Mouse (Mus musculus) kidney, postnatal 25 days (tissue): ENCODE results near the gene Gpr65.
"Not testable (repeated sequence)": the region's sequence is repeated elsewhere in the genome, so short reads cannot be mapped to it uniquely, and the experiment has no call there.

Experiments used
- DNase-seq, 2 experiments: peaks; one replicate each; pipeline ENCODE4 v3.0.0; 2021; ENCODE audit warnings: mixed read lengths in 2 of 2

The Gpr65 gene

DNA sequence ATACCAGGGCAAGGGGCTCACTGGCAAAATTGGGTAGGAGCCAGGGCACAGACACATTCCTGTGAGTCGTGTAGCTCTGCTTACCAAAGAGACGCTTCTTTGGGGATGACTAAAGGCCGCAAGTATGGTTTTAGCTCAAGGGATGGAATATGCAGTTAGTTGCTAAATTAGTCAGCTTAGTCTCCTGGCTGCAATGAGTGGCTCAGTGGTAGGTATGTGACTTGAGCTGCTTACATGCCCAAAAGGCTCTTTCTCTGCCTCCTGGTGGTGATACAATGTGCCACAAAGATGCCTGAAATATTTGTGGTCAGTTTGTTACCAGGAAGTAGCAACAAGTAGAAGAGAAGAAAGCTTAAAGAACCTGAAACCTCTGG, 15.0 kb downstream of the Gpr65 start:
- DNase-seq: no peak

GRCm38 (mm10) chr12:98284477-98284876, 16.0 kb downstream of the Gpr65 start:
- DNase-seq: no peak

GRCm38 (mm10) chr12:98290475-98290874, 22.0 kb downstream of the Gpr65 start:
- no peak for DNase-seq

DNA sequence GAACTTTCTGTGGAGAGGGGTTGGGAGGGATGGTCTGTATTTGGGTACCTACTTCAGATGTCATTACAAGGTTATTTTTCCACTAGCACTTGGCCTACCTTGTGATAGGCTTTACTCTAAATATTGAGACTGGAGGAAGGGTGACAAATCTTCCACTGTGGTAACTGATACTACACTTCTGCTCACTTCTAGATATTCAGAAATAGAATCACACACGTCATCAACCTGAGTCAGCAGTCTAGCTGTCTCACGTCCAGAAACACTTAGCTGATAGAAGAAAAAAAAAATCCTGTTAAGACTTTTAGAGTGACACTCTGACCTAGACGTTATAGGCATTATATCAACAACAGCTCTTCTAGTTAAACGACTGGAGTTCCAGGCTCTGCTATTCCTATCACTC, 23.8 kb downstream of the Gpr65 start:
- DNase-seq: no peak

- DNase-seq: no peak
Measured at GRCm38 (mm10) chr12:98294241-98294640, 25.8 kb downstream of the Gpr65 start.

DNA sequence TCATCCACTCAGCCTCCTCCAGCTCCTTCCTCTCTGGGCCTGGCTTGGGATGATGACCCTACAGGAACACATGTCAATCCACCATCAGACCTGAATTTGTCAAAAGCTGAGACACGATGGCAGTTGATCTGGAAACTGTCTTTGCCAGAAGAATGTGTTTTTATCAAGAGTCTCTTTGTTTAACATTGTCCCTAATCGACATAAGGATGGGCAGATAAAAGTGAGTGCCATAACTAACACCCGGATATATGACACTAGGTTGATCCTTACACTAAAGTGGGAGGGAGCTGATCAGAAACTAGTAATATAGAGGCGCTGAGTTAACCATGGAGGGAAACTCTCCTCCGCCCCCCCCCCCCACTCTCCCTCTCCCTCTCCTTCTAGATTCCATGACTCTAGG, 33.5 kb downstream of the Gpr65 start:
- no peak for DNase-seq

DNA sequence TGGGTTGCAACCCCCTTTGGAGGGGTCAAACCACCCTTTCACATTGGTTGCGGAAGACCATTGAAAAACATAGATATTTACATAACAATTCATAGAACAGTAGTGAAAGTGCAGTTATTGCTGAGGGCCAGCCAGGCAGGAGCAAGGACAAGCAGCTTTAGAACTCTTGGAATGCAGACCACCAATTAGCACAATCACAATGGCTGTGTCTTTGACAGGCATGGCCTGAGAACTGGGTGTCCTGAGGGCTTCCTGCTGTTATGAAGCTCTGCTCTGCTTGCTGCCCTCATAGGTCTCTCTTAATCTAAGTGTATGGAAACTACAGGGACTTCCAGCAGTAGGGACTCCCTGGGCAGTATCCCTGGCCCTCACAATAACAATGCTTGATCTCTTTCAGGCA, 34.6 kb downstream of the Gpr65 start:
- DNase-seq: no peak

DNA sequence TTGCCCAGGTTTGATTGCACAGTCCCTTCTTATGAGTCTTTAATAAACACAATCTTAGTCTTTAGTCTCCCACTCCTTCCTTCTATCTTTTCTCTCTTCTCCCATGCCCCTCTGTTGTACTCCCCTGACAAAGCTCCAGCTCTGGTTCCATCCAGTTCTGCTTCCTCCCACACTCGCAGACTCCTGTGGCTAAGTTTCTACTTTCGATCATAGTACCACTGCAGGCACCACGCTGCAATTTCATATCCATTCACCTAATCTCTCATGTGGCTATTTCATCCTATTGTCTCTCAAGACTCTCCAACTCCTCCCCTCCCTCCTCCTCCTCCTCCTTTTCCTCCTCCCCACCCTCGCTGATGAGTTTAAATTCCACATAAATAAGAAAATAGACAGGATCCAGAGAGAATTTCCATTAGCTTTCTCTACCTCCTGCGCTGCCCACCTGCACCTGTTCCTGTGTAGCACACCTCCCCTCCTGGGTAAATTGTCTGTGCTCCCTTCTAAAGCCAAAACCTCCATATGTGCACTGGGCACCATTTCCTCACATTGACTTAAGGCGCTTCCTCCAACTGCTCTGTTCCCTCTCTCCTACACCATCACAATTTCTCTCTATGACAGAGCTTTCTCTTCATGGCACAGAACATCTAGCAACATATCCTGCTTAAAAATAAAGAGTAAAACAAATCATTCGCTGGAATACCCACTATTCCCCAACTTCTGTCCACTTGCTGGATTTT, 38.9 kb downstream of the Gpr65 start:
- no peak for DNase-seq

DNA sequence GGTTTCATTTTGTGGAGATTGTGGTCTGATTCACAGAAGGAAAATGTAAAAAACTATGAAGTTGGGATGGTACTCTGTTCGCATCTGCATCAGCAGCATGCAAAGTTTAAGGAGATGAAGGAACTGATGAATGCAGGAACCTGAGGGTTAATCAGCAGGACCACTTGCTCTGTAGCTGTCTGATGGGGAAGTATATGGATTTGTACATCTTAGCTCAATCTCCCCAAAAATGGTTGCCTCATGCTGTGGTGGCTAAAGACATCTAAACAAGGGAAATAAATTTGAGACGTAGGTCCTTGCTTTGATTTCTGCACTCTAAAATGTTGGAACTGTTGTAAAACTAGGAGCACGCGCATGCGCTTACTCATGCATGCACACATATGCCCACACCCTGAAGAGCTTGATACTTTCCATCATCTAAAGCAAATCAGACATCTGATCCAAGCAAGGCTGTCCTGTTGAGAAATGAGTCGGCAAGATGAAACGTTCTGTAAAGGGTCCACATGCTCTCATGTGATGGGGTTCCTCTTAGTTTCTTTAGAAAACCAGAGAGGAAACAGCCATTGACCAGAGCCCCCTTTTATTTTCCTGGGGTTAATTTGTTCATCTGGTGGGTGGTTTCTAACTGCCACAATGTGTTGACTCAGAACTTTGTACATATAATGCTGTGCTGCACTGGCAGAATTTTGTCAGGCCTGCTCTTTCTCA, 43.1 kb downstream of the Gpr65 start:
- no peak for DNase-seq

GRCm38 (mm10) chr12:98315924-98316323, 47.5 kb downstream of the Gpr65 start:
- DNase-seq: no peak

DNA sequence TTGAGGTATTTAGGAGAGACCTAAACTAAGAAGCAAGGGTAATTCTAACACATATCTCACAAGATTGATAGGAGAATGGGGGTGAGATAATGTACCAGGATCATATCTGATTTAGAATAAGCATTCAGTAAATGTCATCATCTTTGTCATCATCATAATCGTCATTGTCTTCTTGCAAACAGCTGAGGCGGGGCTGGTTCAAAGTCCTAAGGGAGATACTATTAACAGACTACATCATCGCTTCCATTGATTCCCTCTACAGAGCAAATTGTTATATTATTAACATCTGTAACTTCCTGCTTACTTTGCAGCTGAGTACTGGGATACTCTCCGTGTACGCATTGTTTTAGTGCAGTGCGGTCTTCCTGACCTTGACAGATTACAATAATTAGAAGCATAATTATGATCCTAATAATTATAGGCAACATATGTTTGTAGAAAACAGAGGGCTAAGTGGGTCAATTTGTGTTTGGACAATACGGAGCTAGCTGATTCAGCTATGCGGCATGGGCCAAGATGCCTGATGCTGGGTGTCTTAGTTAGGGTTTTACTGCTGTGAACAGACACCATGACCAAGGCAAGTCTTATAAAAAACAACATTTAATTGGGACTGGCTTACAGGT, 49.4 kb downstream of the Gpr65 start:
- DNase-seq: no peak

DNA sequence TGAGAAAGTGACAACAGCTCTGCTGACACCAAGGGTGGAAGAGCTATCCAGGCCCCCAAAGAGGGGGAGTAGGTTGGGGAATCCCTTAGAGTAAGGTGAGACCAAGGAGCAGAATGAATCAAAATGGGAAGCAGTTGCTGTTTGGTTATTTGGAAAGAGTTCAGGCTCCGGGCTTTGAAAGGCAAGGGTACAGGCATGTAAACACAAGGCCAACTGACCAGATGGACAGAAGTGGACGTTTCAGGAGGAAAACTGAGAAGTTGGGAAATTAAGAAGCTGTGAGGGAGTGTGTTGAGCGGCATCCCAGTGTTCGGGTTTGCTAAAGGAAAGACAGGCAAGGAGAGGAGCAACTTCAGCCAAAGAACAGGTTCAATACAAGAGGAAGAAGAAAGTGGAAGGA, 54.0 kb downstream of the Gpr65 start:
- no peak for DNase-seq

GRCm38 (mm10) chr12:98324170-98324569, 55.7 kb downstream of the Gpr65 start:
- DNase-seq: not testable (repeated sequence)
